Mouse (Mus musculus): ENCODE data around the gene Syce3. TPM values are rescaled to one million over a fixed set of nuclear protein-coding genes. Genes with fewer than 3 reads are reported as not detected.
"Not testable (repeated sequence)": the region's sequence is repeated elsewhere in the genome, so short reads cannot be mapped to it uniquely, and the experiment has no call there.

Syce3 gene
- polyA plus RNA-seq, 1 experiment from 2014 or later: not detected

DNA sequence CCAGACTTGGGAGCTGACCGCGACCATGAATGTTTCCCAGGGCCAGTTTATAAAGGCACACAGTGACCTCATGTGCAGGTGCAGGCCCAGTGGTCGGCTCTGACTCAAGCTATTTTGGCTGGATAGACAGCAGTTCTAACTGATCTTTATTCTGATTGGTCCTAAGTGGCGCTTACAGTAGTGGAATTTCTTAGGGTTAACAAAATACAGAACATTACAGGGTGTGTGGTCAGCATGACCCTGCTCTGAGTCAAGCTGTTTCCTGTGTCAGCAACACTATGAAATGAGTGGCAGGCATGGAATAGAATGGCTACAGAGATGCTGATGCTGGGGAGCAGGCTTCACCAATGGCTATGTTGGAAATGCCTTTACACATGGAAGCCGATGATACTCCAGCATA lies 25.6 kb upstream of the Syce3 start:
- no peaks in the 10 kb centered on the region for H3K9me3 ChIP-seq (ENCODE audit: control insufficient read depth, low read length)
- WGBS: 83% methylated on average over 5 of the region's 5 CpGs
- ATAC-seq (replicated peaks; ENCODE audit: low FRiP score): no peak

DNA sequence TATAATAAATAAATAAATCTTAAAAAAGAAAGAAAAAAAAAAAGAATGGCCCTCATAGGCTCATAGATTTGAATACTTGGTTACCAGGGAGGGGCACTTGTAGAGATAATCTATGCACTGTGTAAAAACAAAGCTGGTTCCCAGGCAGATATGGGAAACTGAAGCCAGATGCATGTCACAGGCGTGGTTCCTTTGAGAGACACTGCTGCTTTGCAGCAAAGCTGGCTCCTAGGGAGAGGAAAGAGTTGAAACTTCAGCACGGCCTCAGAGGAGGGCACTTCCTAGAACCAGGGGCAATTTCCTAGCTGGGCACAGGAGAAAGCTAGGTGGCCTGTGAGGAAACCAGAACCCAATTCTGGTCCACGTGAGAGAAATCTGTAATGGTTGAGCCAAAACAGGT lies 23.8 kb upstream of the Syce3 start:
- no peak overlapping the region for H3K9ac ChIP-seq (ENCODE audit: low read depth, low read length)
- H3K4me3 ChIP-seq (ENCODE audit: low read depth, low read length): no peak overlapping the region
- no peaks in the 10 kb centered on the region for H3K36me3 ChIP-seq (ENCODE audit: control insufficient read depth, insufficient read depth, low read length)
- DNase-seq (ENCODE audit: low spot score) (no peak), ATAC-seq (replicated peaks; ENCODE audit: low FRiP score) (no peak)
- H3K4me2 ChIP-seq: no peak overlapping the region
- H3K4me1 ChIP-seq (replicated peaks; ENCODE audit: control insufficient read depth, insufficient read depth, low read length): peaks cover 2% of the 10 kb centered on the region; the same call in 1 of the 2 replicates
- no peaks in the 10 kb centered on the region for H3K27me3 ChIP-seq (replicated peaks; ENCODE audit: control insufficient read depth, insufficient read depth, low read length)
- no peaks in the 10 kb centered on the region for H3K9me3 ChIP-seq (ENCODE audit: control insufficient read depth, low read length)
- WGBS: 53% methylated on average over 3 of the region's 3 CpGs
- H3K27ac ChIP-seq (ENCODE audit: low read depth, low read length): no peak overlapping the region

More for the DNA sequence above, 25.6 kb upstream of the Syce3 start:
- Histone ChIP-seq H3K4me1 (replicated peaks; ENCODE audit: control insufficient read depth, insufficient read depth, low read length) (peaks cover 2% of the 10 kb centered on the region; the same call in 1 of the 2 replicates), H3K4me3 (ENCODE audit: low read depth, low read length) (no peak overlapping the region), H3K9ac (ENCODE audit: low read depth, low read length) (no peak overlapping the region), H3K36me3 (ENCODE audit: control insufficient read depth, insufficient read depth, low read length) (no peaks in the 10 kb centered on the region), H3K27ac (ENCODE audit: low read depth, low read length) (no peak overlapping the region), H3K27me3 (replicated peaks; ENCODE audit: control insufficient read depth, insufficient read depth, low read length) (no peaks in the 10 kb centered on the region), H3K4me2 (no peak overlapping the region)
- no peak for DNase-seq (ENCODE audit: low spot score)

DNA sequence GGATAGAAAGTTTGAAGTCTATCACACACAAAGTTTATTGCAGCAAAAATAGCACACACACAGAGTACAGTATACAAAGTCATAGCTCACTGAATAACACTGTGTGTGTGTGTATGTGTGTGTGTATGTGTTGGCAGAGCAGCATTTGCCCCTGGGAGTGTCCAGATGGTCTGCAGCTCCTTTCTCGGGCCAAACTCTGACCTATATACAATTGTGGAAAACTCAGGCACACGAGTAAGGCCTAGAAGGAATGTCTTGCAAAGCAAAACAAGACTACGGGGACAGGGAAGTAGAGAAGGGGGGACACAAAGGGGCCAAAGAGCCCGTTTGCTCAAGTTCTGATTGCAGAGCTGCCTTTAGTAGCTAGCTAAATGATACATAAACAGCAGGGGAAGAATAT lies 22.6 kb upstream of the Syce3 start:
- Histone ChIP-seq H3K4me1 (replicated peaks; ENCODE audit: control insufficient read depth, insufficient read depth, low read length) (peaks cover 8% of the 10 kb centered on the region), H3K36me3 (ENCODE audit: control insufficient read depth, insufficient read depth, low read length) (no peaks in the 10 kb centered on the region), H3K27ac (ENCODE audit: low read depth, low read length) (no peak overlapping the region), H3K27me3 (replicated peaks; ENCODE audit: control insufficient read depth, insufficient read depth, low read length) (no peaks in the 10 kb centered on the region), H3K9me3 (ENCODE audit: control insufficient read depth, low read length) (no peaks in the 10 kb centered on the region), H3K4me3 (ENCODE audit: low read depth, low read length) (no peak overlapping the region), H3K9ac (ENCODE audit: low read depth, low read length) (no peak overlapping the region), H3K4me2 (no peak overlapping the region)
- ATAC-seq (replicated peaks; ENCODE audit: low FRiP score) (no peak), DNase-seq (ENCODE audit: low spot score) (no peak)
- WGBS: 85% methylated on average over 4 of the region's 4 CpGs

DNA sequence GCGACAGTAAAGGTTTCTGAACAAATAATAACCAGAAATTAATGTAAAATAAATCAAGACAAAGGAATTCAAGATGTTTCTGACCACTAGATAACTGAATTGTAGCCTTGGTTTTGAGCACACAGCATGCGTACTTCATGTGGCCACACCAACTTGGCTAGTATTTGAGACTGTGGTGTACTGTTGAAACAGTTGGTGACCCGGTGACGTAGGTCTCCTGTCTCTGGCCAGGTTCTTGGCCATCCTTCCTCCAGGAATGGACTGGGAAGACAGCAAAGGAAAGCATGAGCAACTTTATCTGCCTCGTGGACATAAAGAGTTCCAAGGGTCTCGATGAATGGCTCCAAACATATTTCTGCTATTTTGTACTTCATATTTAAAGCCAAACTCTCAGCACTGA lies 21.5 kb upstream of the Syce3 start:
- Histone ChIP-seq H3K9ac (ENCODE audit: low read depth, low read length) (no peak overlapping the region), H3K4me1 (replicated peaks; ENCODE audit: control insufficient read depth, insufficient read depth, low read length) (peaks cover 8% of the 10 kb centered on the region), H3K27me3 (replicated peaks; ENCODE audit: control insufficient read depth, insufficient read depth, low read length) (no peaks in the 10 kb centered on the region), H3K4me3 (ENCODE audit: low read depth, low read length) (no peak overlapping the region), H3K36me3 (ENCODE audit: control insufficient read depth, insufficient read depth, low read length) (peaks cover 5% of the 10 kb centered on the region; the same call in 1 of the 2 replicates), H3K4me2 (no peak overlapping the region), H3K9me3 (ENCODE audit: control insufficient read depth, low read length) (no peaks in the 10 kb centered on the region), H3K27ac (ENCODE audit: low read depth, low read length) (no peak overlapping the region)
- 90% methylated on average over 6 of the region's 6 CpGs for WGBS
- ATAC-seq (replicated peaks; ENCODE audit: low FRiP score) (no peak), DNase-seq (ENCODE audit: low spot score) (no peak)

DNA sequence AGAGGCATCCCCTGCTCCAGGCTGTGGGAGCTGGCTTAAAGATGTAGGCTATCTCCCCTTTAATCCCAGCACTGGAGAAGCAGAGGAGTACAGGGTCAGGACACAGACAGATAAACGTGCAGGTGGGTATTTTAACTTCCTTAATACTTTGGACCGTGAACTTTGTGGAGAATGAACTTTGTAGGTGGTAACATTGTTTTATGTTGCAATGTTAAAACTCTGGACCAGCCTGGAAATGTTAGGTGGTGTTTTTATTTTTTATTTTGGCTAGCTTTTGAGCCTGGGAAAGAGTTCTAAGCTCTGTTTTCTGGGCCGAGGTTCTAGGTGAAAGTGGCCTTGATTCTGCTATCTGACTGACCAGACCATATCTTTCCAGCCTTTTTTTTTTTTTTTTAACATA lies 21.0 kb upstream of the Syce3 start:
- 74% methylated on average over 3 of the region's 3 CpGs for WGBS
- no peak overlapping the region for H3K4me3 ChIP-seq (ENCODE audit: low read depth, low read length)
- no peak for ATAC-seq (replicated peaks; ENCODE audit: low FRiP score)
- no peak overlapping the region for H3K27ac ChIP-seq (ENCODE audit: low read depth, low read length)
- no peaks in the 10 kb centered on the region for H3K27me3 ChIP-seq (replicated peaks; ENCODE audit: control insufficient read depth, insufficient read depth, low read length)
- H3K9ac ChIP-seq (ENCODE audit: low read depth, low read length): no peak overlapping the region
- H3K9me3 ChIP-seq (ENCODE audit: control insufficient read depth, low read length): no peaks in the 10 kb centered on the region
- DNase-seq (ENCODE audit: low spot score): no peak
- H3K4me2 ChIP-seq: peak overlapping the region; percentile 38
- peaks cover 7% of the 10 kb centered on the region; the same call in 1 of the 2 replicates for H3K36me3 ChIP-seq (ENCODE audit: control insufficient read depth, insufficient read depth, low read length)
- peaks cover 8% of the 10 kb centered on the region for H3K4me1 ChIP-seq (replicated peaks; ENCODE audit: control insufficient read depth, insufficient read depth, low read length)

DNA sequence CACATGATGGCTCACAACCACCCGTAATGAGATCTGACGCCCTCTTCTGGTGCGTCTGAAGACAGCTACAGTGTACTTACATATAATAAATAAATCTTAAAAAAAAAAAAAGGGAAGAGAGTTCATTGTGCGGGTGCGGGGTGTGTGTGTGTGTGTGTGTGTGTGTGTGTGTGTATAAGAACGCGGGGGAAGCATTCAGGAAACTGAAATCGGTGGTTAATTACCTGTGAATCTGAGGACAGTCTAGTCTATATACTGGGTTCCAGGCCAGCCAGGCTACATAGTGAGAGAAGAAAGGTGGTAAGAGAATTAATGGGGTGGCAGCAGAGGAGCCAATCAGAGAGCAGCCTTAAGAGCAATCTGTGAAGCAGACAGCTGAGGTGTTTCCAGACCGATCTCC lies 20.5 kb upstream of the Syce3 start:
- H3K27me3 ChIP-seq (replicated peaks; ENCODE audit: control insufficient read depth, insufficient read depth, low read length); ATAC-seq (replicated peaks; ENCODE audit: low FRiP score); H3K36me3 ChIP-seq (ENCODE audit: control insufficient read depth, insufficient read depth, low read length); H3K9me3 ChIP-seq (ENCODE audit: control insufficient read depth, low read length); DNase-seq (ENCODE audit: low spot score); H3K27ac ChIP-seq (ENCODE audit: low read depth, low read length); H3K9ac ChIP-seq (ENCODE audit: low read depth, low read length): not testable (repeated sequence)
- peaks cover 11% of the 10 kb centered on the region for H3K4me1 ChIP-seq (replicated peaks; ENCODE audit: control insufficient read depth, insufficient read depth, low read length)
- H3K4me2 ChIP-seq: peak overlapping the region; percentile 93
- 76% methylated on average over 9 of the region's 9 CpGs for WGBS
- peak overlapping the region; percentile 76; the same call in 1 of the 2 replicates for H3K4me3 ChIP-seq (ENCODE audit: low read depth, low read length)

DNA sequence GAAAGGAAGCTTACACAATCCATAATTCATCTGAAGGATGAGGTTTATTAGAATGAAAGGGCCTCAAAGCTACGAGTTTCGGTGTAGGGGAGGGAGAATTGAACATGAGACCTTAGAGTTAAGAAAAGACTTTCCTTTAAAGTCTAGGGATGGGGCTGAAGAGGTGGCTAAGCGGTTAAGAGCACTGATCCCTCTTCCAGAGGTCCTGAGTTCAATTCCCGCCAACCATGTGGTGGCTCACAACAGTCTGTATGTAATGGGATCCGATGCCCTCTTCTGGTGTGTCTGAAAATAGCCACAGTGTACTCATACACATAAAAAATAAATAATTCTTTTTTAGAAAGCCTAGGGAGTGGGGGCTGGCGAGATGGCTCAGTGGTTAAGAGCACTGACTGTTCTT lies 20.0 kb upstream of the Syce3 start:
- H3K4me2 ChIP-seq: peak overlapping the region; percentile 93
- H3K36me3 ChIP-seq (ENCODE audit: control insufficient read depth, insufficient read depth, low read length): peaks cover 7% of the 10 kb centered on the region; the same call in 1 of the 2 replicates
- peaks cover 11% of the 10 kb centered on the region for H3K4me1 ChIP-seq (replicated peaks; ENCODE audit: control insufficient read depth, insufficient read depth, low read length)
- H3K27ac ChIP-seq (ENCODE audit: low read depth, low read length): peak overlapping the region; percentile 96
- H3K9me3 ChIP-seq (ENCODE audit: control insufficient read depth, low read length): no peaks in the 10 kb centered on the region
- H3K27me3 ChIP-seq (replicated peaks; ENCODE audit: control insufficient read depth, insufficient read depth, low read length): no peaks in the 10 kb centered on the region
- H3K4me3 ChIP-seq (ENCODE audit: low read depth, low read length): peak overlapping the region; percentile 76
- 41% methylated on average over 6 of the region's 6 CpGs for WGBS
- DNase-seq (ENCODE audit: low spot score) (no peak), ATAC-seq (replicated peaks; ENCODE audit: low FRiP score) (no peak)
- peak overlapping the region; percentile 86 for H3K9ac ChIP-seq (ENCODE audit: low read depth, low read length)

DNA sequence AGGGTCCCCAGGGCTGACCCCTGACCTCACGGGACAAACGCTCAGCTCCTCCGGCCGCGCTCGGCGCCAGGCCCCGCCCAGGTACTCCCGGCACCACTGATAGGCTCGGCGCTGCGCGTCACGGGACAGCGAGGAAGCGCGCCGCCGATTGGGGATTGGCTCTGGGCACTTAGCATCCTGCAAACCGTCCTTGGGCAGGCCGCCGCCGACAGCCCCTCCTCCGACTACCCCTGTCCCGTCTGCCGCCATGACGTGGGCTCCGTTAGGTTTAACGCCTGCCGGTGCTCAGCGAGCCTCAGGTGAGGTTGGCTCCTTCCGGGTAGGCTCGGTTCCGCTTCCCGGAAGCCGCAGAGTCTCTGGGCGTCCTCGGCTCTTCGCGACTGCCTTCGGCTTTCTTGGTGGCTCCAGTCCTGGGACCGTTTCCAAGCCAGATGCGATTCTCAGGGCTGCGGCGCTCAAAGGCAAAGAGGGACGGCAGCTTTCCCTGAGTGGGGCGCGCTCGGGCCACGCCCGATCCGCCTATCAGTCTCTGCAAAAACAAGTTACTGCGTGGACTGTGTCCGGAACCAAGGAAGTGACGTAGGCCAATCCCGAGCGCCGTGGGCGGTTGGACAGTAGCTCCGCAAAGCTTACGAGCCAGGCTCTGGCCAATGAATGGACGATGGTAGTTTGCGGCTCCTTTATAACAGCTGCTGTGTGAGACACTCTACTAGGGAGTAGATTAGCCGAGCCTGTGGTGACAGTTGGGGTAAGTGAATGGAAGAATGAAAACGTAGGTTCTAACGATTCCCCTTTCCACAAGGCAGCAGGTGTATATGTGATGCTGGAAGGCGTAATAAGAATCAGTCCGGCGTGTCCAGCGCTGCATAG lies 19.3 kb upstream of the Syce3 start, which contains the start of the genes C730034F03Rik, Gm44502 and Chkb:
Gene C730034F03Rik (plus strand): TSS at position 238 of the 870 bp plus-strand sequence.
Gene Gm44502 (minus strand): TSS at position 345 of the 870 bp plus-strand sequence.
Gene Chkb (minus strand): TSS at position 557 of the 870 bp plus-strand sequence.
- ATAC-seq (replicated peaks; ENCODE audit: low FRiP score) (peak; percentile 90), DNase-seq (ENCODE audit: low spot score) (peak; percentile 91)
- Histone ChIP-seq H3K4me2 (peak within 1 kb of the TSS; percentile 93), H3K4me1 (replicated peaks; ENCODE audit: control insufficient read depth, insufficient read depth, low read length) (peaks cover 11% of the 10 kb centered on the region), H3K9ac (ENCODE audit: low read depth, low read length) (peak within 1 kb of the TSS; percentile 86), H3K36me3 (ENCODE audit: control insufficient read depth, insufficient read depth, low read length) (peaks cover 7% of the 10 kb centered on the region; the same call in 1 of the 2 replicates), H3K27me3 (replicated peaks; ENCODE audit: control insufficient read depth, insufficient read depth, low read length) (no peaks in the 10 kb centered on the region), H3K4me3 (ENCODE audit: low read depth, low read length) (peak within 1 kb of the TSS; percentile 76), H3K27ac (ENCODE audit: low read depth, low read length) (peak within 1 kb of the TSS; percentile 96), H3K9me3 (ENCODE audit: control insufficient read depth, low read length) (no peaks in the 10 kb centered on the region)
- WGBS: under 1% methylated on average over 70 of the region's 70 CpGs

Measured in liver, embryonic 11.5 days (tissue).